Mouse (Mus musculus) liver, embryonic 14.5 days (tissue): ENCODE results near the gene St3gal6.

ENCODE experiments used
- CTCF ChIP-seq: IDR thresholded peaks from 2 replicates; pipeline ENCODE4 v1.5.1; 2016; ENCODE audit warnings: antibody characterized with exemption, low read depth, control low read depth
- EP300 ChIP-seq: IDR thresholded peaks from 2 replicates; pipeline ENCODE4 v1.6.1; 2016; ENCODE audit warnings: antibody characterized with exemption, low read depth

GRCm38 (mm10) chr16:58512181-58512761 lies 11.8 kb downstream of the St3gal6 start:
- no peak for TF ChIP-seq CTCF
- TF ChIP-seq EP300: no peak
